Mouse (Mus musculus) gastrocnemius, postnatal 36 days (tissue): ENCODE results near the gene Arf4. TPM values are rescaled to one million over a fixed set of nuclear protein-coding genes. Genes with fewer than 3 reads are reported as not detected.

Experiments used
- microRNA-seq, 2 experiments: library from miRNA; unstranded; fragments of <30 nt; microRNA quantifications; one replicate each; pipeline ENCODE4 v1.2.0; 2021
- total RNA-seq, 2 experiments: library from RNA; stranded (reverse); gene quantifications; 2 replicates each; pipeline ENCODE4 v1.2.3; 2021

Arf4 gene
- total RNA-seq, 2 experiments from 2014 or later = 28.0 to 28.4 TPM

Small RNAs within 50 kb of the gene (microRNA-seq; reads per million reads assigned to microRNA genes)
- 0 to 0.36 reads per million in 2 experiments for gene Mir7672

Other genes starting within 250 kb of the Arf4 start
- 10 to 100 TPM; 73.2 to 87.8 TPM for gene Slmap, start 103.1 kb upstream of the Arf4 start, total RNA-seq
- 1 to 10 TPM; 7.3 to 7.4 TPM for gene Dennd6a, start 64.2 kb upstream of the Arf4 start, total RNA-seq
- 1 to 10 TPM; 3.0 to 3.2 TPM for gene Pde12, start 31.8 kb downstream of the Arf4 start, total RNA-seq
- not detected for gene Dnah12, start 55.2 kb downstream of the Arf4 start, total RNA-seq